Mouse (Mus musculus): Measurements from ENCODE around the gene Minpp1.

Minpp1 gene

DNA sequence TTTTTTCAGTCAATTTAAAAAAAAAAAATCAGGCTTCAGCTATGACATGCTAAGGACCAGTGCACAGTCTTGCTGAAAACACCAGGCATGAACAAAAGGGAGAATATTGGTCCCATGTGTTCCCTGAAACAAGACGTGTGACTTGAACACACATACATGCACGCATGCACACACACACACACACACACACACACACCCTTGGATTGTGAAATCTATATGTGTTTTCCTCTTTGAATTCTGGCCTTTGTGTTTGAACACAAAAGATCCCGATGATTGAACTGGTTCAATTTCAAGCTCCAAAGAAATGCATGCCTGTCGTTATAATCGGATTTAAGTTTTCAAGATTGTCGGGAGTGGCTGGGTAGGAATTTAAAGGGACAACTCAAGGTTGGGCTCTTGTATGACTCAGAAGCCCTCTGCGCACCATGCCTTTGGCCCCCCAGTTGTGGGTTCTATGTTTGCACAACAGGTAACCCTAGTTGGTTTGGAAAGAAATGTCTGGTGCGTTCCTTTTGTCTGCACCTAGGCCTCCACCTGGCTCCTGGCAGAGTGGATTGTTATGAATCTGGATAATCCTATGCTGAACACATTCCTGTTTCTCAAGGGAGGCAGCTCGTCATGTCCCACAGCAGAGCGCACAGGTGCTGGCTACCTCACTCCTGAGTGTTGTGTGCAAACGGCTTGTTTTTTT lies 43.8 kb downstream of the Minpp1 start:
- DNase-seq: no peak

DNA sequence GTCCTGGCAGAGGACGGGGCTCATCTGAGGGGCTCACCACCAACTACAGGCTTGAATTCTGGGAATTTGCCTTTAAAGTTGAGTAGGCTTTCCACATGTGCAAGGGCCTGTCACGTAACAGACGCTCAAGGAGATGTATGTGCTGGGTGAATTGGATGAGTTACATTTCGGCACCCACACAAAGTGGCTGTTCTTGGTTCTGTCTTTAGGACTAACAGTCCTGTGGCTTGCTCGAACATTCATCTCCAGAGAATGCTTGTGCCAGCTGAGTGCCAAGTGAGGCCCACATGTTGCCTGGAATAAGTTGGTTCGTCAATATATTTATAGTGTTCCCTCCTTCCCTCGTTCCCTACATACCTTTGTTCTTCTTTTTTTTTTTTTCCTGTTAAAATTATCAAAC lies 44.7 kb downstream of the Minpp1 start:
- no peak for DNase-seq

DNA sequence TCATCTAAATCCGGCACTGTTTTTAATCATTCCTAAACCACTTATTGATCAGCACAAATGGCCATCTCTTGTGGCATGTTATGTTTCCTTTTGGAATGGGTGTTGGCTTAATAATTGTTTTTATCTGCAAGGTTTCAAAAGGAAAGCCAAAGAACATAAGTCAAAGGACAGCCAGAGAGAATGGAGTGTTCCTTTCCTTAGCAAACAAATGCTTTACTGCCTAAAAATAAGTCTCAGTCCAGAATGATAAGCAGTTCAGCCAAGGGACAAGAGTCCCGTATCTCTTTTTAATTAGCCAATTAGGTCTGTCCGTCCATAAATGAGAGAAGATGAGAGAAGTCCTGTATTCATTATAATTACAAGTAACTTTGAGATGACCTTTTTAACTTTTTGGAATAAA lies 46.8 kb downstream of the Minpp1 start:
- no peak for DNase-seq

DNA sequence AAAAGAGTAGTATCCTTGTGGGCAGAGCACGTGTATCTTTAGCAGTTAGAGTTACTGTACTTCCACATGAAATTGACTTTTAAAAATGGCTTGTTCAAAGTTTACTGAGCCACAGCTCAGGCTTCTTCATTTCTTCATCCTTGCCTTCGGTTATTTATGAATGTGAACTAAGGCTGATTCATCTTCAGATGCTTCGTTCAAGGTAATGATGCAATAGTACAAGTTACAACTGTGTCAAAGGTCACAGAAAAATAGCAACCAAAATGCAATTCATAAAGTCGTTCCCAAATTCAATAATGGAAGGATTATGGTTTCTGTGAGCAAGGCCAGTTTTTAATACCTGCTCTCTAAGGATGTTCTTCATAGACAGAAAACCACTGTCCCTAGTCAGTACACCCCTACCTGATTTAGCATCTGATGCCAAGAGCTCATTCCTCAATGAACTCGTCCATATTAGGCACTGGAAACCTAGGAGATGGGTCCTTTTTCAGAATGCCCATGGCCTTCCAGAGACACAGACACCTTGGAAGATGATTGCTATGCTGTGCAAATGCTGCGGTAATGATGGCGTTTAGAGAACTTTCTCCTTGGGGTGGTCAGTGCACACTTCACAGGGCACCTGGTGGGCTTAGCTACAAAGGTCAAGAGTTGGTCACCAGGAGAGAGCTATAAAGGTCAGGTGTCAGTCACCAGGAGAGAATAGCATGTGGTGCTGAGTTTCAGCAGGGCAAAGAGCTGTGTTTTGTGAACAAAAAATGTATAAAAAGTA lies 47.4 kb downstream of the Minpp1 start:
- no peak for DNase-seq

DNA sequence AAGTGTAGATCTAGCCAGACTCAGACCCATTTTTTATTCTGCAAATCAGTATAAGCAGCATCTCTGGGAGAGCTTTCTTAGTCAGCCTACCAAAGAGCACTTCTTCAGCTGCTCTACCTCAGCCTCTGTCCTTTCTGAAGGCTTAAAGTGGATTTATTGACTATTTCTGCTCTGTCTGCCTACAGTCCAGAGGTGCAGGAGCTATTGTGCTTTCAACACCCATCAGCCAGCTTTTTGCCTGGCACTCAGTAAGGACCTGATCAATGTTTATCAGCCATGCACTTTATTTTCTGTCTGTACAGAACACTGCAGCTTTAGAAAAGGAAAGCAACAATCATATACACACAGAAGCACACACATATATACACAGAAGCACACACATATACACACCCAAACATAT lies 49.3 kb downstream of the Minpp1 start:
- DNase-seq: no peak

DNA sequence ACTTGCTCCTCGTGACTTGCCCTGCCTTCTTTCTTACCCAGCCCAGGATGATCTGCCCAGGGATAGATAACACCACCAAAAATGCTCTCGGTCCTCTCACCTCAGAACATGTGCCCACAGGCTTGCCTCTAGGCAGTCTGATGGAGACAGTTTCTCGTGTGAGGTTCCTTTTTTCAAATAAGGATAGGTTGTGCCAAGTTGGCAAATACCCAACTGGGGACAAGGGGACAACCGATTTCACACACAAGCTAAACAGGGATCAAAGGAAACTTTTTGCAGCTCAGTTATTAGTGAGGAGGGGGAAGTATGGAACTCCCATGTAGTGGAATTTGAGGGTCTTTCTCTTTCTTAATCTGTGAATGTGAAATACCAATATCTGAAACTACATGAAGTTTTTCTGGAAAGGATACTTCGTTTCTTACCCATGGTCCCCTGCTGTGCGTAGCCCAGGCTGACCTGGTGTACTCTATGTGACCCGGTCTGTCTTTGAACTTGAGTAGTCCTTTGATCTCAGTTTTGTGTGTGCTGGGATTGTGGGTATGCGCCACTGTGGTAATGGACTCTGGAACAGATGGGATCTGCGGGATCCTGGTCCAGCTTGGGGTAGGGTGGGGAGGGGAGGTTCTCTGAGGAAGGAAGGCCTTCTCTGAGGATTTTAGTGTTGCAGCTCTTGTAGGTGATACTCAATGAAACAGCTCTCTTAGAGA lies 57.4 kb downstream of the Minpp1 start:
- no peak for DNase-seq

DNA sequence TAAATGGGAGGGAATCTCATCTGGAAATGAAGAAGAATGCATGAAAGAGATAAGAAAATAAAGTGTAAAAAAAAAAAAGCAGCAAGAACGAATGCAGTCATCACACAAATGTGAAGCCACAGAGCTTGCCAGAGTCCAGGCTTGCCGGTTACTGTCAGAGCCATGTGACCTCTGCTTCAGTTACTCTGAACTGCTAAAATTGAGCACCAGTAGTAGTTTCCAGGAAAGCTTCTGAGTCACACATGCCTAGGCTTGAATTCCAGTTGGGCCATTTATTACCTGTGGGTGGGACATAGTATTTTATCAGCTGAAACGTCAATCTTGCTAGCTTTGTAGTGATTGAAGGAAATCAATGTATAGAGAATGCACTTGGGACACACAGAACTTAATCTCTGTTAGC lies 61.8 kb downstream of the Minpp1 start:
- DNase-seq: no peak

DNA sequence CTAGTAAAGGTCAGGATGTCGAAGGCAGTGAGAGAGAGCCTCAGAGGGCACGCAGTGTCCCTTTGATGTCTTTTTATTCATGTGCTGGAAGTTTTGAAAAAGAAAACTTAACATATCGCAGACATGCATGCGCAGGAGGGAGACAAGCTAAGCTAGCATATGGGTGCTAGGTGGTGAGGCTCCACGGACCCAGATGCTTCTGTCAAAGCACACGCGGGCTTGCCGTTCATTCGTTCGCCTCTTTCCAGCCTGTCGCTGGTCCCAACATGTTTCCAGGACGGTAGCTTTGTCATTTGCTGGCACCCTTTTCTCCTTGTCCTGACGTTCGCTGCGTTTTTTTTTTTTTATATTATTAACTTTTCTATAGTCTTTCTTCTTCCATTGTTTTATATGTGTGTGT lies 62.6 kb downstream of the Minpp1 start:
- no peak for DNase-seq

DNA sequence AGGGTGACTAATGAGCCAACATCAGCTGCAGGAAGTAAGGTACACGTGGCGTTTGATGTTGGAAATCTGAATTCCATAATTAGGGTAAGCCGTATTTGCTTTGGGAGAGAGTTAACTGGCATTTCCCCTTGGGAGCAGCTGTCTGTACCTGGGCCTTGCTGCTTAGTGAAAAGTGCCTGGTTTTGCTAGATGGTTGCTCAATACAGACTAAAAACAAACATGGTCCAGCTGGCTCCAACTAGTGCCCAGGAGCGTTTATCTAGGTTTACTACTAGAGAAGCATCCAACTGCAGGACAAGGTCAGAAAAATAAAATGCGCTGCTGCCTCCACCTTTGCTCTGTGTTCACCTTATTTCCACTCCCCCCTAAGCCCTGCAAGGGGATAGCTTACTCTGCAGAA lies 64.9 kb downstream of the Minpp1 start:
- no peak for DNase-seq

DNA sequence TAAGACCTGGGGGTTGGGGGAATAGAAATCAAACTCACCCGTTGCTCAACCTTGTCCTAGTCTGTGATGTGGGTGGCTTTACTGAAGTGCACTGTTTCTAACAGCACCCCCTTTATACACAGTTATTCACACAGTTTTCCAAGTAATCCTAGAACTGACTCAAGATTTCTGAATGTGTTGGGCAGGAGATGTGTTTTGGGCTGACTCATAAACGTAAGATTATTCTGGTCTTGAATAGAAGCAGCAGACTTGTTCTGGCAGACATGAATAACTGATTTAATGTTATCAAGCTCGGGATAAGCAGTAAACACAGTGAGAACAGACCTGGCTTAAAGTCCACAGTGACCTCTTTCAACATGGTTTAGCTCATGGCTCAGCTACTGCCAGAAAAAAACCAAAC lies 65.9 kb downstream of the Minpp1 start:
- no peak for DNase-seq

DNA sequence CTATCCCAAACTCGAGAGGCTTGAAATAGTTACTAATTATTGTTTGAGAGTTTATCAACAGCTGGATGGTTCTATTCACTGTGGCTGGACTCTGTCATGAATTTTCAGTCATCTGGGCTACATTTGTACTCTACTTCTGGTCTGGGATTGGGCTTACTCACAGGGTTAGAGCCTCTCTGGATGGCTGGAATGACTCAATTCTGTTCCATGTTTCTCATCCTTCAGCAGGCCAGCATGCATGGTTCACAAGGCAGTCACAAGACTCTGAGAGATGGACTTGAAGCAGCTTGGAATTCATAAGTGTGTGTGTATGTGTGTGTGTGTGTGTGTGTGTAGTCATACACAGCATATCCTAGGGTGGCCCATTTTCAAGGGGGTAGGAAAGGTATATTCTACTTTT lies 66.5 kb downstream of the Minpp1 start:
- no peak for DNase-seq

DNA sequence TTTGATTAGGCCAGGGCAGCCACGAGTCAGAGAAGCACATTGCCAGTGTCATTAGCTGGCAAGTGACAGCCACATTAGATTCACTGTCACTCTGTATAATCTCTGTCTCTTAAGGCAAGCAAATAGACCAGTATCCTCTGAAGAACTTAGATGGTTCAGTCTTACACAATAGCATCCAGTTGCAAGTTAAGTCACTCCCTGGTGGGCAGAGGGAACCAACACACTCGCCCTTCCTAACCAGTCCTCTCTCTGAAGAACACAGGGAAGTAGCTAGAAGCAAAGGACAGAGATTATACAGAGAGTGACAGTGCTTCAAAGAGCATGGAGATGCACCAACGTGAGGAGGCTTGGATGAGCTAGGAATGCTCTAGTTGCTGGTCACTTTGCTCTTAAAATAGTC lies 67.7 kb downstream of the Minpp1 start:
- no peak for DNase-seq

DNA sequence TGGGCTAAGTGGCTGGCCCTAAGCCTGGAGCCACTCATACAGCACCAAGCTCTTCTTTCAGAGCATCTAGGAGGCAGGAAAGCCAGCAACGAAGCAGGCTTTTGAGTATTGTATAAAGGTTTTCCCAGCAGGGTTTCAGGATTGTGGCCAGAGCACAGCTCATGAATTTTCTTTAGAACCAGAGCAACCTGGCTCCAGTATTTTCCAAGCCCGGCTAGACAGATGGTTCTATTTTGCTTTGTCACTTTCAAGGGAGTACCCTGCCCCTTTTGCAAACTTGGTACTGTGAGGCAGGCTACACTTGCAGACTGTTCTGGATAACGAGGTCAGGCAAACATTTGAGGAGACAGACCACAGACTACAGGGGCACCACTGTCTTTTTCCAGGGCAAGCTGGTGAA lies 69.7 kb downstream of the Minpp1 start:
- DNase-seq: no peak

Data from kidney, adult 11 months (tissue).